Mouse (Mus musculus) lung, embryonic 14.5 days (tissue): ENCODE measurements around the gene Cadm4. TPM values are rescaled to one million over a fixed set of nuclear protein-coding genes. Genes with fewer than 3 reads are reported as not detected.

Experiments used
- ATAC-seq: fragments of 200-750 bp; cut with Nextera tagmentation; 2 replicates; pipeline ENCODE4 v1.8.0; 2017; ENCODE audit warnings: mild to moderate bottlenecking, moderate TSS enrichment, moderate library complexity; ENCODE audit not compliant: insufficient read depth
- DNase-seq: peaks from one replicate; pipeline ENCODE4 v3.0.0-alpha.2; 2015
- H3K27ac ChIP-seq: fragments of 300-500 bp; sonication (generic); 2 replicates; pipeline ENCODE4 v1.5.1; 2014; ENCODE audit warnings: low read depth, mild to moderate bottlenecking, moderate library complexity
- H3K27me3 ChIP-seq: fragments of 300-500 bp; sonication (generic); 2 replicates; pipeline ENCODE4 v1.6.1; 2014; ENCODE audit warnings: low read length, control low read depth; ENCODE audit not compliant: insufficient read depth
- H3K36me3 ChIP-seq: fragments of 300-500 bp; sonication (generic); 2 replicates; pipeline ENCODE4 v1.6.1; 2014; ENCODE audit warnings: control low read depth; ENCODE audit not compliant: insufficient read depth
- H3K4me1 ChIP-seq: fragments of 300-500 bp; sonication (generic); 2 replicates; pipeline ENCODE4 v1.6.1; 2014; ENCODE audit warnings: antibody characterized with exemption, control low read depth; ENCODE audit not compliant: insufficient read depth
- H3K4me2 ChIP-seq: fragments of 300-500 bp; sonication (generic); 2 replicates; pipeline ENCODE4 v1.6.1; 2014; ENCODE audit warnings: mild to moderate bottlenecking
- H3K4me3 ChIP-seq: fragments of 300-500 bp; sonication (generic); 2 replicates; pipeline ENCODE4 v1.5.1; 2014; ENCODE audit warnings: low read depth, low read length
- H3K9ac ChIP-seq: fragments of 300-500 bp; sonication (generic); 2 replicates; pipeline ENCODE4 v1.6.1; 2014
- H3K9me3 ChIP-seq: fragments of 300-500 bp; sonication (generic); 2 replicates; pipeline ENCODE4 v1.6.1; 2016; ENCODE audit warnings: low read depth, low read length, control low read depth
- CTCF ChIP-seq: IDR thresholded peaks from 2 replicates; pipeline ENCODE4 v1.5.1; 2016; ENCODE audit warnings: antibody characterized with exemption, low read depth
- WGBS: fragments of 180-500 bp; shearing (Covaris S2); extraction: QIAGEN DNeasy Blood & Tissue Kit; methylation state at CpG from one replicate; pipeline ENCODE4 v1.1.7; 2014; 5-methylcytosine and 5-hydroxymethylcytosine counted together
- polyA plus RNA-seq: library from polyadenylated mRNA; unstranded; fragments of >200 nt; fragmentation: Nextera tagmentation; extraction: Ambion mirVana; gene quantifications from 2 replicates; pipeline ENCODE4 v1.2.1, GENCODE M21; 2014

Cadm4 gene
- polyA plus RNA-seq, 1 experiment from 2014 or later, result 0.72 TPM

- DNase-seq (no peak), ATAC-seq (no peak)
- Histone ChIP-seq H3K27me3 (no peaks in the 10 kb centered on the region), H3K9me3 (no peaks in the 10 kb centered on the region), H3K4me2 (no peak overlapping the region), H3K4me3 (no peak overlapping the region), H3K4me1 (peaks cover 4% of the 10 kb centered on the region; the same call in 1 of the 2 replicates), H3K27ac (no peak overlapping the region), H3K36me3 (peaks cover 67% of the 10 kb centered on the region), H3K9ac (no peak overlapping the region)
- no peak for TF ChIP-seq CTCF
- 85% methylated on average over 12 of the region's 12 CpGs for WGBS
Measured at GRCm38 (mm10) chr7:24551985-24552759, 70.3 kb downstream of the Cadm4 start.

Other genes starting within 250 kb of the Cadm4 start
- 4.3 and 4.8 TPM in 2 replicates for gene Zfp109, start 244.5 kb upstream of the Cadm4 start, polyA plus RNA-seq
- gene Zfp108, start 227.2 kb upstream of the Cadm4 start, polyA plus RNA-seq, result 3.3 and 4.7 TPM in 2 replicates
- 8.4 and 8.6 TPM in 2 replicates for gene Zfp93, start 211.6 kb upstream of the Cadm4 start, polyA plus RNA-seq
- 32.1 and 32.4 TPM in 2 replicates for gene Zfp61, start 180.8 kb upstream of the Cadm4 start, polyA plus RNA-seq
- gene Zfp94, start 165.4 kb upstream of the Cadm4 start, polyA plus RNA-seq, result 8.6 and 9.8 TPM in 2 replicates
- gene Tescl, start 148.1 kb upstream of the Cadm4 start, polyA plus RNA-seq, result not detected in 2 replicates
- not detected in 2 replicates for gene Lypd5, start 132.8 kb upstream of the Cadm4 start, polyA plus RNA-seq
- gene Kcnn4, start 111.8 kb upstream of the Cadm4 start, polyA plus RNA-seq, result 1.6 and 1.7 TPM in 2 replicates
- gene Smg9, start 82.4 kb upstream of the Cadm4 start, polyA plus RNA-seq, result 21.5 and 24.5 TPM in 2 replicates
- gene Irgc1, start 29.7 kb upstream of the Cadm4 start, polyA plus RNA-seq, result 0.14 TPM in 1 of 2 replicates, not detected in the other
- 18.1 and 20.2 TPM in 2 replicates for gene Plaur, start 19.5 kb upstream of the Cadm4 start, polyA plus RNA-seq
- gene Zfp428, start 25.0 kb downstream of the Cadm4 start, polyA plus RNA-seq, result 36.2 and 37.7 TPM in 2 replicates
- gene AC161166.1, start 30.4 kb downstream of the Cadm4 start, polyA plus RNA-seq, result 0.32 and 0.47 TPM in 2 replicates
- 8.0 and 9.3 TPM in 2 replicates for gene Irgq, start 48.7 kb downstream of the Cadm4 start, polyA plus RNA-seq
- gene Pinlyp, start 64.1 kb downstream of the Cadm4 start, polyA plus RNA-seq, result not detected in 2 replicates
- gene Xrcc1, start 64.3 kb downstream of the Cadm4 start, polyA plus RNA-seq, result 96.6 and 121 TPM in 2 replicates
- gene Ethe1, start 105.5 kb downstream of the Cadm4 start, polyA plus RNA-seq, result 26.5 and 26.7 TPM in 2 replicates
- gene Zfp575, start 105.6 kb downstream of the Cadm4 start, polyA plus RNA-seq, result 2.6 and 2.9 TPM in 2 replicates
- gene Phldb3, start 128.7 kb downstream of the Cadm4 start, polyA plus RNA-seq, result 0.14 and 0.33 TPM in 2 replicates
- gene Lypd3, start 154.5 kb downstream of the Cadm4 start, polyA plus RNA-seq, result 0.14 TPM in 1 of 2 replicates, not detected in the other
- not detected in 2 replicates for gene Tex101, start 194.7 kb downstream of the Cadm4 start, polyA plus RNA-seq
- not detected in 2 replicates for gene BC049730, start 227.2 kb downstream of the Cadm4 start, polyA plus RNA-seq
- not detected in 2 replicates for gene Gm4763, start 244.9 kb downstream of the Cadm4 start, polyA plus RNA-seq